Mouse (Mus musculus) heart, embryonic 10.5 days (tissue): ENCODE data around the gene Inpp4b. TPM values are rescaled to one million over a fixed set of nuclear protein-coding genes. Genes with fewer than 3 reads are reported as not detected.
"Not testable (repeated sequence)": the region's sequence is repeated elsewhere in the genome, so short reads cannot be mapped to it uniquely, and the experiment has no call there.

Experiments
- DNase-seq: peaks from one replicate; pipeline ENCODE4 v3.0.0-alpha.2; 2017; ENCODE audit warnings: low spot score
- H3K27ac ChIP-seq: fragments of 300-500 bp; sonication (generic); 2 replicates; pipeline ENCODE4 v1.5.1; 2016; ENCODE audit warnings: mild to moderate bottlenecking
- H3K27me3 ChIP-seq: fragments of 300-500 bp; sonication (generic); 2 replicates; pipeline ENCODE4 v1.6.1; 2016; ENCODE audit warnings: mild to moderate bottlenecking; ENCODE audit not compliant: poor library complexity, insufficient read depth, severe bottlenecking
- H3K36me3 ChIP-seq: fragments of 300-500 bp; sonication (generic); 2 replicates; pipeline ENCODE4 v1.6.1; 2016; ENCODE audit warnings: mild to moderate bottlenecking, moderate library complexity
- H3K4me1 ChIP-seq: fragments of 300-500 bp; sonication (generic); 2 replicates; pipeline ENCODE4 v1.6.1; 2016; ENCODE audit warnings: mild to moderate bottlenecking
- H3K4me3 ChIP-seq: fragments of 300-500 bp; sonication (generic); 2 replicates; pipeline ENCODE4 v1.5.1; 2016; ENCODE audit warnings: mild to moderate bottlenecking, moderate library complexity
- H3K9me3 ChIP-seq: fragments of 300-500 bp; sonication (generic); 2 replicates; pipeline ENCODE4 v1.6.1; 2016; ENCODE audit warnings: mild to moderate bottlenecking, moderate library complexity
- WGBS: fragments of 180-500 bp; shearing (Covaris S2); methylation state at CpG from one replicate; pipeline ENCODE4 v1.1.7; 2016; 5-methylcytosine and 5-hydroxymethylcytosine counted together
- polyA plus RNA-seq: library from polyadenylated mRNA; unstranded; fragments of >200 nt; fragmentation: Nextera tagmentation; extraction: Ambion mirVana; gene quantifications from 2 replicates; pipeline ENCODE4 v1.2.1, GENCODE M21; 2016

Gene Inpp4b
- polyA plus RNA-seq, 1 experiment from 2014 or later, result 6.0 TPM

- no peak overlapping the region for H3K4me3 ChIP-seq
- WGBS, result 85% methylated on average over 5 of the region's 5 CpGs
- H3K36me3 ChIP-seq, result no peaks in the 10 kb centered on the region
- H3K27me3 ChIP-seq, result no peaks in the 10 kb centered on the region
- H3K9me3 ChIP-seq, result no peaks in the 10 kb centered on the region
- H3K27ac ChIP-seq, result no peak overlapping the region
- no peak for DNase-seq
- no peaks in the 10 kb centered on the region for H3K4me1 ChIP-seq
Measured at GRCm38 (mm10) chr8:81946812-81947211, 604.5 kb downstream of the Inpp4b start.

GRCm38 (mm10) chr8:81953101-81953500, 610.7 kb downstream of the Inpp4b start:
- no peak overlapping the region for H3K4me3 ChIP-seq
- no peaks in the 10 kb centered on the region for H3K4me1 ChIP-seq
- H3K9me3 ChIP-seq, result no peaks in the 10 kb centered on the region
- H3K27ac ChIP-seq, result no peak overlapping the region
- H3K36me3 ChIP-seq, result no peaks in the 10 kb centered on the region
- no peak for DNase-seq
- WGBS, result 82% methylated on average over 2 of the region's 2 CpGs
- no peaks in the 10 kb centered on the region for H3K27me3 ChIP-seq

DNA sequence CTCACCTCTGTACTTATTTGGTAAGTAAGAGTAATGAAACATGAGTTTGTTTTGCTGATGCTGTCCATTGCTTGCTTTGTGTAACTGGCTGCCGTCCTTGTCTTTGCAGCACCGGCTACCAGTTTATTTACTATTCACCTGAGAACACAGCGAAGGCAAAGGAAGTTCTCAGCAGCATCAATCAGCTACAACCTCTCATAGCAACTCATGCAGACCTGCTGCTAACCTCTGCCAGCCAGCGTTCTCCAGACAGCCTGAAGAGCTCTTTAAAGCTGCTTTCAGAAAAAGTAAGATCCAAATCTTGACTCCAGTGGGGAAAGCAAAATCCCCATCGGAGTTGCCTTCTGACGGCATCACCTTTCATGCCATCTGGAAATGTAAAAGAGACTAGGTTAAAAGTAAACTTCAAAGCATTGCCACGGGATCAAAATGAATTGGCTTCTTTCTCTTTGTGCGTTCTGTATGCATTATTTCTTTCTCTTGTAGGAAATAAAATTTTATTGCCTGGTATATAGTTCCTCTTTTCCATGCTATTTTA, 642.8 kb downstream of the Inpp4b start:
- no peak overlapping the region for H3K4me3 ChIP-seq
- DNase-seq, result no peak
- no peaks in the 10 kb centered on the region for H3K4me1 ChIP-seq
- no peaks in the 10 kb centered on the region for H3K9me3 ChIP-seq
- H3K27ac ChIP-seq, result no peak overlapping the region
- H3K36me3 ChIP-seq, result no peaks in the 10 kb centered on the region
- WGBS, result 74% methylated on average over 8 of the region's 8 CpGs
- no peaks in the 10 kb centered on the region for H3K27me3 ChIP-seq

- no peaks in the 10 kb centered on the region for H3K36me3 ChIP-seq
- no peak overlapping the region for H3K27ac ChIP-seq
- H3K4me3 ChIP-seq, result no peak overlapping the region
- no peak for DNase-seq
- H3K9me3 ChIP-seq, result no peaks in the 10 kb centered on the region
- 88% methylated on average over 3 of the region's 3 CpGs for WGBS
- H3K4me1 ChIP-seq, result no peaks in the 10 kb centered on the region; the same call in 1 of the 2 replicates
- no peaks in the 10 kb centered on the region for H3K27me3 ChIP-seq
Measured at GRCm38 (mm10) chr8:81992966-81993365, 650.6 kb downstream of the Inpp4b start.

DNA sequence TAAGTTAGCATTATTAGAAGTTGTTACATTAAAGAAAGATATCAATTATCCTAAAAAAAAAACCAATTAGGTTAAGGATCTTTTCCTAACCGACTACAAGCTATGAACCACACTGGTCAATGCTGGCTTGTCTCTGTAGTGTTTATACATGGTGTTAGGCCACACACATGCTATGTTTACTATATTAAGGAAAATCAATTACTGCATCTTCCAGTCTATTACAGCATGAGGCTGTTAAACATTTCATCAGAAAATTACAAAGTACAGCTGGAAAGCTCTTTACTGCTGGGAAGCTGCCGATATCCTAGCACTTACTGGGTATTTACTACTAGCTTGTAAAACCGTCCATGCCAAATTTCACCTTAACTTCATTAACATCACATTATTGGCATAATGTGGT, 653.9 kb downstream of the Inpp4b start:
- H3K36me3 ChIP-seq, result no peaks in the 10 kb centered on the region
- 80% methylated on average over 3 of the region's 3 CpGs for WGBS
- no peak overlapping the region for H3K4me3 ChIP-seq

DNA sequence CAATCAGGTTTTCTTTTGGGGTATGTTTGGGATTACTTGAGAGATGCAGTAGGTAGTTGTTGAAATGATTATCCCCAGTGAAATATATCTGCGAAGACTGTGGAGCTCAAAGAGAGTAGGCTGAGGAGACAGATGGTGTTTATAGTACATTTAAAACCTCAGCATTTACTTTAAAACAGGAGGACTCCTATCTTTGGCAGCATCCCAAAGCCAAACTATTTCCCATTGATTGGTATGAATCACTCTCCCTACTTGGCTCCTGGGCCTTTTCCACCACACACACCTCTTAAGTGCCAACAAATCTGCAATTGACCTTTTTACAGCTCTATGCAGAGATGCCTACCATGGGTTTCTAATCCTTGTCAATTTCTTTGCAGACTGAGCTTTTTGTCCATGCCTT, 654.5 kb downstream of the Inpp4b start:
- no peaks in the 10 kb centered on the region for H3K4me1 ChIP-seq
- no peak for DNase-seq
- no peaks in the 10 kb centered on the region for H3K36me3 ChIP-seq
- H3K9me3 ChIP-seq, result no peaks in the 10 kb centered on the region
- H3K27ac ChIP-seq, result no peak overlapping the region
- H3K27me3 ChIP-seq, result no peaks in the 10 kb centered on the region
- 81% methylated on average over 1 of the region's 1 CpGs for WGBS
- H3K4me3 ChIP-seq, result no peak overlapping the region

More for the DNA sequence above, 653.9 kb downstream of the Inpp4b start:
- Histone ChIP-seq H3K4me1 (no peaks in the 10 kb centered on the region), H3K9me3 (no peaks in the 10 kb centered on the region), H3K27ac (no peak overlapping the region), H3K27me3 (no peaks in the 10 kb centered on the region)
- DNase-seq, result no peak

GRCm38 (mm10) chr8:82004158-82004557, 661.8 kb downstream of the Inpp4b start:
- WGBS, result 88% methylated on average over 4 of the region's 4 CpGs
- Histone ChIP-seq H3K27me3 (no peaks in the 10 kb centered on the region), H3K36me3 (no peaks in the 10 kb centered on the region), H3K4me1 (no peaks in the 10 kb centered on the region), H3K4me3 (no peak overlapping the region), H3K9me3 (no peaks in the 10 kb centered on the region), H3K27ac (no peak overlapping the region)
- DNase-seq, result no peak

DNA sequence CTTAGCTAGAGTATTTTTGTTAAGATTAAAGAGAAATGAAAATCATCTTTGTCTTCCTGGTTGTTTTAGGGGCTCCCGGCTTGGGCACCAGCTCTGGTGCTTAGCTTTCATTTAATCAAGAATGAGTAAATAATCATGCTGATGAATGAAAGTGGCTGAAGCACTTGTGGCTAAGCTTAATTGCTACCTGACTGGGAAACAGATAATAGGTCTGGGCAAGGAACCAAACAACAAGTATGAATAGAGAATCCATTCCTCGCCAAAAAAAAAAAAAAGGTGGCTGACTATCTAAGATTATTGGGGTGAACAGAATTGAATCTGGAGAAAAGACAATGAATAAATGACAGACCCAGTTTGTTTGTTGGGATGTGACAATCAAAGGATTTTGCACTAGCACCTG, 663.1 kb downstream of the Inpp4b start:
- Histone ChIP-seq H3K36me3 (no peaks in the 10 kb centered on the region), H3K4me3 (no peak overlapping the region), H3K27me3 (no peaks in the 10 kb centered on the region), H3K9me3 (no peaks in the 10 kb centered on the region), H3K4me1 (no peaks in the 10 kb centered on the region), H3K27ac (no peak overlapping the region)
- DNase-seq, result no peak
- 77% methylated on average over 2 of the region's 2 CpGs for WGBS

GRCm38 (mm10) chr8:82017792-82018191, 675.4 kb downstream of the Inpp4b start:
- H3K36me3 ChIP-seq, result no peaks in the 10 kb centered on the region
- no peaks in the 10 kb centered on the region for H3K27me3 ChIP-seq
- H3K27ac ChIP-seq, result no peak overlapping the region
- 92% methylated on average over 5 of the region's 5 CpGs for WGBS
- H3K4me3 ChIP-seq, result no peak overlapping the region
- no peak for DNase-seq
- no peaks in the 10 kb centered on the region for H3K9me3 ChIP-seq
- no peaks in the 10 kb centered on the region for H3K4me1 ChIP-seq

DNA sequence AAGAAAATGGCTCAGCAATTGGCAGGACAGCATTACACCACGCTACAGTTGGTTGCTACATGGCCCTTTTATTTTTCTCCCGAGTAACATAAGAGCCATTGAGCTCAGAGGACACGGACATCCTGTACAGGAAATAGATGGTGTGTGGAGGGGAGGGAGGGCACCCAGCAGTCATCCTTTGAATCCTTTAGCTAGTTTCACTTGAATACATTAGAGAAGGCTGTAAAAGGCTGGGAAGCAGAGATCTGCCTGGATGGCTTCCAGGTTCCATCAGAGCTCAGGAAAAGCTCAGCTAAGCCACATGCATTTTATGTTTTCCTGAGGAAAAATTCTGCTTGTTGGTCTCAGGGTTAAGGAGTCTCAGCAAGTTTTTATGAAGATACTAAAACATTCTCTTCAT, 685.0 kb downstream of the Inpp4b start:
- no peaks in the 10 kb centered on the region for H3K27me3 ChIP-seq
- H3K4me1 ChIP-seq, result peaks cover 4% of the 10 kb centered on the region; the same call in 1 of the 2 replicates
- H3K27ac ChIP-seq, result no peak overlapping the region
- H3K36me3 ChIP-seq, result no peaks in the 10 kb centered on the region
- H3K4me3 ChIP-seq, result no peak overlapping the region
- WGBS, result 60% methylated on average over 3 of the region's 3 CpGs
- no peak for DNase-seq
- H3K9me3 ChIP-seq, result no peaks in the 10 kb centered on the region

DNA sequence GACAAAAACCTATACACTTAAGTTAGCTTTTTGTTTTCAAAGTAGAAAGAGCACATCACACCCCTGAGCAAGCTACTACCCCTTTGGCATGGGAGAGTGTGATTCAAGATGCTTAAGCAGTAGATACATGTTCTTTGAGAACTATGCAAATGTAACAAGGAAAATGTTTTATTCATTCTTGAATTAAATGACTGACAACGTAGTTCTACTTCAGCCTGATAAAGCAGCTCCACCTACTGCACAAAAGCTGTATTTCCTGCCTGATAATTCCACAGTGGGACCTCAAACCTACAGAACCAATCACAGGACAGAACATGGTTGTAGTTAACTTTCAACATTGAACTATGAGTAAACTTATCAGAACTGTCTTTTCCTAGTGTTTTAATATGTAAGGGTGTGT, 686.5 kb downstream of the Inpp4b start:
- no peaks in the 10 kb centered on the region for H3K36me3 ChIP-seq
- no peaks in the 10 kb centered on the region for H3K27me3 ChIP-seq
- H3K4me1 ChIP-seq, result peaks cover 4% of the 10 kb centered on the region; the same call in 1 of the 2 replicates
- H3K9me3 ChIP-seq, result no peaks in the 10 kb centered on the region
- H3K4me3 ChIP-seq, result no peak overlapping the region
- no peak for DNase-seq
- H3K27ac ChIP-seq, result no peak overlapping the region
- WGBS, result 39% methylated on average over 1 of the region's 1 CpGs

DNA sequence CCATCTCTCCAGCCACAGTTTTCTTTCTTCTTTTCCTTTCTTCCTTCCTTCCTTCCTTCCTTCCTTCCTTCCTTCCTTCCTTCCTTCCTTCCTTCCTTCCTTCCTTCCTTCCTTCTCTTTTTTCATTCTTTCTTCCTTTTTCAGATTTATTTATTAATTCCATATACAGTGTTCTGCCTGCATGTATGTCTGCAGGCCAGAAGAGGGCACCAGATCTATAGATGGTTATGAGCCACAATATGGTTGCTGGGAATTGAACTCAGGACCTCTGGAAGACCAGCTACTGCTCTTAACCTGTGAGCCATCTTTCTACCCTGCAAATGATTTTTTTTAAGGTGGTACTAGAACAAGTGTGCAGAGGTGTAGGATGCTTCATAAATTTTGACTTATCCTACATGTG, 689.7 kb downstream of the Inpp4b start:
- not testable (repeated sequence) for DNase-seq, H3K9me3 ChIP-seq, H3K4me3 ChIP-seq

DNA sequence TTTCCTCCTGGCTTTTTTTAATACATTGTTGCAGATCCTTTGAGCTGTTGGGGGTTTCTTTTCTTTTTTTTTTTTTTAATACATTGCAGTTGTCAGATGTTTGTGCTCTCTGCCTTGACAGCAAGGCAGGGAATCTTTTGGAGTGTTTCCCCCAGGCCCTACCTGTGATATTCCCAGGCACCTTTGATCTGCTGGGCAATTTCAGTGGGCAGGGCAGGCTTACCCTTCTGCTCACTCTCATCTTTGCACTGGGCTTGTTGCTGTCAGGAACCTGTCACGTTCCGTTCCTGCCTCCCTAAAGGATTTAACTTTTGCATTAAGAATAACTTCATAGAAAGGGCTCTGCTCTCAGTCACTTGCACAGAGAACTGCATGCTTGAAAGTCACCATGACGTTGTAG, 711.7 kb downstream of the Inpp4b start:
- Histone ChIP-seq H3K4me1 (no peaks in the 10 kb centered on the region), H3K4me3 (no peak overlapping the region), H3K27me3 (no peaks in the 10 kb centered on the region), H3K36me3 (no peaks in the 10 kb centered on the region), H3K9me3 (no peaks in the 10 kb centered on the region), H3K27ac (no peak overlapping the region)
- 78% methylated on average over 3 of the region's 3 CpGs for WGBS
- no peak for DNase-seq

More for the DNA sequence above, 689.7 kb downstream of the Inpp4b start:
- H3K27ac ChIP-seq, H3K36me3 ChIP-seq, H3K27me3 ChIP-seq, H3K4me1 ChIP-seq: not testable (repeated sequence)

DNA sequence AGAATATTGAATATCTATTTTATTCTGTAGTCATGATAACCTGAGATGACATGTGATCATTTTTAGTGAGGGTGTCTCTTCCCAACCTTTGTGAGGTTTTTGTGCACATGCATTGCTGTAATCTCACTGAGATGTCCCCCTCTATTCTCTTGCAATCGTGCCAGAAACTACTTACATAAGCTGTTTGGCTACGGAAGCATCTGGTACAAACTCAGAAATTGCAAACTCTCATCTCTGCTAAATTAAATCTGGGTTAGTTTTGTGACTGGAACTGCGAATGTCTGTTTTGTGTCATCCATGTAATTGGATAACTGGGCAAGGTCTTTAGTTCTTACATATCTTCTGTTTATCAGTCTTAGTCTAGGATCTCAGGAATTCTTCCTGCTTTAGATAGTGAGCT, 725.3 kb downstream of the Inpp4b start:
- 78% methylated on average over 3 of the region's 3 CpGs for WGBS

More for the DNA sequence above, 725.3 kb downstream of the Inpp4b start:
- Histone ChIP-seq H3K4me1 (no peaks in the 10 kb centered on the region), H3K9me3 (no peaks in the 10 kb centered on the region), H3K36me3 (no peaks in the 10 kb centered on the region), H3K27ac (no peak overlapping the region), H3K4me3 (no peak overlapping the region), H3K27me3 (no peaks in the 10 kb centered on the region)
- DNase-seq, result no peak
